In genomic region chr9:90450579-90450978, GRCm38 (mm10) we compare ENCODE assay signal across 25 mouse cellular contexts.
DNase-seq lines count a peak whose midpoint lies in the region; ATAC-seq and TF ChIP-seq lines count a peak whose summit lies in the region.
"Had no signal": no experiment of that assay in that cellular context is flagged by ENCODE, and none has a peak within 500 bp of the region (broad histone marks: within the 10 kb centered on the region; RNA-seq: fewer than 3 reads in every experiment).

No protein-coding gene starts in this region.

- peaks cover 3% of the 10 kb centered on the region; the same call in 1 of the 2 replicates for H3K9me3 ChIP-seq in liver, postnatal 0 days (ENCODE audit: low read length)
- H3K9me3 ChIP-seq: heart, embryonic 15.5 days; hindbrain, embryonic 13.5 days; limb, embryonic 13.5 days; lung, embryonic 15.5 days; midbrain, embryonic 12.5 days had no signal

- DNase-seq in liver = peak; percentile 12
- no peak for DNase-seq in liver, postnatal 0 days
- DNase-seq in ES-CJ7 (ENCODE audit: low read depth, low spot score) = peak; percentile 6
- peak; percentile 15 for DNase-seq in ZHBTc4 (ENCODE audit: low read depth, low spot score)
- no peak for DNase-seq in layer of hippocampus, adult 18-20 months (ENCODE audit: low spot score in 2 of 2)
- DNase-seq in heart, postnatal 10 days = no peak
- DNase-seq: adrenal gland, postnatal 10 days; cerebellum, adult 8-10 months; cerebellum, postnatal 36 days; forebrain, postnatal 0 days; heart, postnatal 36 days; kidney, adult 9 months; kidney, postnatal 10 days; layer of hippocampus, adult 9-11 months; right cerebral cortex, postnatal 4 days; thymus, postnatal 4 days had no signal

- no peak for ATAC-seq in liver, postnatal 0 days
- ATAC-seq in megakaryocyte, adult 5-6 weeks (ENCODE audit: poor library complexity, severe bottlenecking) = peak; percentile 27
- ATAC-seq: forebrain, postnatal 0 days; intestine, postnatal 0 days had no signal

- no peak for TF ChIP-seq CTCF in liver, postnatal 0 days (IDR thresholded peaks at IDR 0.05; ENCODE audit: low read depth)

- no peak for TF ChIP-seq EP300 in liver, postnatal 0 days (IDR thresholded peaks at IDR 0.05; ENCODE audit: low read depth)

- H3K27ac ChIP-seq in liver, postnatal 0 days (ENCODE audit: low read depth) = no peak overlapping the region
- H3K27ac ChIP-seq: forebrain, embryonic 10.5 days; heart, embryonic 15.5 days; hindbrain, embryonic 13.5 days; limb, embryonic 13.5 days; liver, embryonic 14.5 days; lung, embryonic 15.5 days; midbrain, embryonic 12.5 days had no signal

- H3K4me1 ChIP-seq in liver, postnatal 0 days (ENCODE audit: insufficient read depth) = no peaks in the 10 kb centered on the region
- H3K4me1 ChIP-seq: forebrain, embryonic 10.5 days; heart, embryonic 15.5 days; hindbrain, embryonic 13.5 days; limb, embryonic 13.5 days; lung, embryonic 15.5 days; midbrain, embryonic 12.5 days had no signal

- intact Hi-C loops in heart, postnatal 10 days (cut with DNase I) = no loop called here

- no peaks in the 10 kb centered on the region for H3K36me3 ChIP-seq in liver, postnatal 0 days (replicated peaks; ENCODE audit: insufficient read depth, low read length)
- H3K36me3 ChIP-seq: forebrain, embryonic 10.5 days; heart, embryonic 15.5 days; hindbrain, embryonic 13.5 days; limb, embryonic 13.5 days; lung, embryonic 15.5 days; midbrain, embryonic 12.5 days had no signal

- no peaks in the 10 kb centered on the region for H3K27me3 ChIP-seq in liver, postnatal 0 days (ENCODE audit: insufficient read depth, low read length)
- H3K27me3 ChIP-seq: heart, embryonic 15.5 days; hindbrain, embryonic 13.5 days; limb, embryonic 13.5 days; lung, embryonic 15.5 days; midbrain, embryonic 12.5 days had no signal

- 78% methylated on average over 2 of the region's 2 CpGs for WGBS in liver, postnatal 0 days (ENCODE audit: insufficient replicate concordance)

- no peak overlapping the region for H3K4me3 ChIP-seq in liver, postnatal 0 days (ENCODE audit: low read depth, low read length)
- H3K4me3 ChIP-seq: forebrain, embryonic 10.5 days; heart, embryonic 15.5 days; hindbrain, embryonic 13.5 days; limb, embryonic 13.5 days; lung, embryonic 15.5 days; midbrain, embryonic 12.5 days had no signal

- no peak overlapping the region for H3K9ac ChIP-seq in liver, postnatal 0 days (replicated peaks)
- H3K9ac ChIP-seq: forebrain, postnatal 0 days; heart, embryonic 15.5 days; hindbrain, embryonic 13.5 days; limb, embryonic 13.5 days; liver, embryonic 14.5 days; lung, embryonic 15.5 days; midbrain, embryonic 12.5 days had no signal

- H3K4me2 ChIP-seq in liver, postnatal 0 days (ENCODE audit: low read depth, low read length) = no peak overlapping the region
- H3K4me2 ChIP-seq: heart, embryonic 15.5 days; hindbrain, embryonic 13.5 days; limb, embryonic 13.5 days; lung, embryonic 15.5 days; midbrain, embryonic 12.5 days had no signal

Comparison
In these comparisons a context has a peak if more than half of its experiments do, and no peak if none do; other contexts are left out.
1. DNase-seq: peak in liver (single experiment), ES-CJ7 (single experiment) and ZHBTc4 (single experiment); none in liver, postnatal 0 days (single experiment), layer of hippocampus, adult 18-20 months (0 of 2) and heart, postnatal 10 days (0 of 2).